18 mouse cellular contexts compared by ENCODE assay signal in genomic region chr7:82822528-82822927, GRCm38 (mm10). TPM values are rescaled to one million over a fixed set of nuclear protein-coding genes. Genes with fewer than 3 reads are reported as not detected.
A peak's percentile ranks its signal among the peaks of the same experiment; 100 is the strongest.
DNase-seq lines count a peak whose midpoint lies in the region; ATAC-seq and TF ChIP-seq lines count a peak whose summit lies in the region.
"Had no signal": no experiment of that assay in that cellular context is flagged by ENCODE, and none has a peak within 500 bp of the region (broad histone marks: within the 10 kb centered on the region; RNA-seq: fewer than 3 reads in every experiment).

No protein-coding gene starts in this region.

- no peak for DNase-seq in heart, adult 8-10 months (ENCODE audit: low spot score)
- no peak for DNase-seq in lung, postnatal 25 days (ENCODE audit: low spot score)
- DNase-seq in R1 (ENCODE audit: low read depth, low spot score) = peak; percentile 83
- no peak for DNase-seq in urinary bladder, adult 2 months (ENCODE audit: low spot score)
- DNase-seq: cerebellum, adult 18-20 months; gastrocnemius, postnatal 10 days; kidney, adult 11 months; liver, postnatal 0 days; thymus, postnatal 25 days had no signal

- WGBS in heart, embryonic 16.5 days = 25% methylated on average over 1 of the region's 1 CpGs
- 42% methylated on average over 1 of the region's 1 CpGs for WGBS in lung, embryonic 16.5 days

- TF ChIP-seq POLR2A in myocyte (IDR thresholded peaks at IDR 0.05; ENCODE audit: insufficient read length, low read depth) = no peak

- ATAC-seq in heart, embryonic 16.5 days (replicated peaks; ENCODE audit: extremely low read depth, insufficient read depth, low FRiP score) = 0 out of 2 replicates have a peak, but pooled peaks have one; percentile 32
- peak; percentile 54; the same call in 1 of the 2 replicates for ATAC-seq in lung, embryonic 16.5 days (ENCODE audit: low read depth)
- ATAC-seq: forebrain, embryonic 16.5 days; liver, postnatal 0 days; midbrain, embryonic 15.5 days had no signal

- no peaks in the 10 kb centered on the region for H3K36me3 ChIP-seq in heart, embryonic 16.5 days (ENCODE audit: control insufficient read depth, insufficient read depth)
- no peaks in the 10 kb centered on the region for H3K36me3 ChIP-seq in lung, embryonic 16.5 days (ENCODE audit: control insufficient read depth, insufficient read depth, low read length)
- H3K36me3 ChIP-seq in myocyte (ENCODE audit: control insufficient read depth, insufficient read depth) = no peaks in the 10 kb centered on the region
- H3K36me3 ChIP-seq: hindbrain, embryonic 10.5 days; limb, embryonic 12.5 days; midbrain, embryonic 15.5 days; neural tube, embryonic 12.5 days; stomach, embryonic 15.5 days had no signal

- H3ac ChIP-seq in myocyte (ENCODE audit: control insufficient read depth, insufficient read length) = no peak overlapping the region

- no peak overlapping the region for H3K4me3 ChIP-seq in heart, embryonic 16.5 days (ENCODE audit: low read length)
- H3K4me3 ChIP-seq in lung, embryonic 16.5 days (ENCODE audit: low read length) = no peak overlapping the region
- no peak overlapping the region for H3K4me3 ChIP-seq in myocyte
- H3K4me3 ChIP-seq: hindbrain, embryonic 10.5 days; limb, embryonic 12.5 days; midbrain, embryonic 15.5 days; neural tube, embryonic 12.5 days; stomach, embryonic 15.5 days had no signal

- H3K9me3 ChIP-seq in heart, embryonic 16.5 days (replicated peaks; ENCODE audit: control insufficient read depth, low read length) = no peaks in the 10 kb centered on the region
- H3K9me3 ChIP-seq in lung, embryonic 16.5 days (ENCODE audit: control insufficient read depth, low read length) = no peaks in the 10 kb centered on the region
- H3K9me3 ChIP-seq: hindbrain, embryonic 10.5 days; limb, embryonic 12.5 days; midbrain, embryonic 15.5 days; neural tube, embryonic 12.5 days; stomach, embryonic 15.5 days had no signal

- H3K27me3 ChIP-seq in heart, embryonic 16.5 days (ENCODE audit: control insufficient read depth, insufficient read depth, low read length) = no peaks in the 10 kb centered on the region
- H3K27me3 ChIP-seq in lung, embryonic 16.5 days (ENCODE audit: control insufficient read depth, insufficient read depth, low read depth, low read length) = no peaks in the 10 kb centered on the region
- no peaks in the 10 kb centered on the region for H3K27me3 ChIP-seq in myocyte (ENCODE audit: control insufficient read depth, insufficient read depth, insufficient read length)
- H3K27me3 ChIP-seq: limb, embryonic 12.5 days; midbrain, embryonic 15.5 days; neural tube, embryonic 12.5 days; stomach, embryonic 15.5 days had no signal

- no peak overlapping the region for H3K9ac ChIP-seq in heart, embryonic 16.5 days (ENCODE audit: low read length)
- H3K9ac ChIP-seq in lung, embryonic 16.5 days (ENCODE audit: low read length) = no peak overlapping the region
- H3K9ac ChIP-seq: limb, embryonic 12.5 days; liver, postnatal 0 days; midbrain, embryonic 15.5 days; neural tube, embryonic 12.5 days; stomach, embryonic 15.5 days had no signal

- H3K4me1 ChIP-seq in heart, embryonic 16.5 days (ENCODE audit: control insufficient read depth, insufficient read depth, low read length) = no peaks in the 10 kb centered on the region
- no peaks in the 10 kb centered on the region for H3K4me1 ChIP-seq in lung, embryonic 16.5 days (replicated peaks; ENCODE audit: control insufficient read depth, insufficient read depth, low read length)
- H3K4me1 ChIP-seq: hindbrain, embryonic 10.5 days; limb, embryonic 12.5 days; midbrain, embryonic 15.5 days; neural tube, embryonic 12.5 days; stomach, embryonic 15.5 days had no signal

- H3K79me2 ChIP-seq in myocyte (ENCODE audit: control insufficient read depth, insufficient read depth) = no peaks in the 10 kb centered on the region

- no peak overlapping the region for H3K4me2 ChIP-seq in heart, embryonic 16.5 days (ENCODE audit: low read depth, low read length)
- no peak overlapping the region for H3K4me2 ChIP-seq in lung, embryonic 16.5 days (ENCODE audit: low read depth, low read length)
- peak overlapping the region; percentile 35 for H3K4me2 ChIP-seq in myocyte (ENCODE audit: low read depth)
- H3K4me2 ChIP-seq: limb, embryonic 12.5 days; midbrain, embryonic 15.5 days; neural tube, embryonic 12.5 days; stomach, embryonic 15.5 days had no signal

- H3K27ac ChIP-seq in heart, embryonic 16.5 days (ENCODE audit: low read length) = no peak overlapping the region
- H3K27ac ChIP-seq in lung, embryonic 16.5 days (ENCODE audit: low read length) = no peak overlapping the region
- H3K27ac ChIP-seq: hindbrain, embryonic 10.5 days; limb, embryonic 12.5 days; midbrain, embryonic 15.5 days; neural tube, embryonic 12.5 days; stomach, embryonic 15.5 days had no signal

TF ChIP-seq in myocyte, 11 proteins besides CTCF, POLR2A, EP300 and RAD21:
- TF ChIP-seq MYOD1 (IDR thresholded peaks at IDR 0.05; ENCODE audit: control insufficient read depth in 1 of 3, insufficient read length in 2 of 3, low read depth in 2 of 3) (no peak), USF1 (IDR thresholded peaks at IDR 0.05; ENCODE audit: low read depth) (no peak), MYOG (IDR thresholded peaks at IDR 0.05; ENCODE audit: control insufficient read depth in 1 of 3, insufficient read depth in 1 of 3, insufficient read length in 2 of 3, low read depth in 2 of 3) (no peak), SRF (IDR thresholded peaks at IDR 0.05; ENCODE audit: control insufficient read depth, insufficient read length, low read depth) (no peak), REST (IDR thresholded peaks at IDR 0.05; ENCODE audit: insufficient read depth, insufficient read length) (no peak), POLR2AphosphoS2 (IDR thresholded peaks at IDR 0.05; ENCODE audit: insufficient read length, low read depth) (no peak), MAX (IDR thresholded peaks at IDR 0.05; ENCODE audit: low read depth) (no peak), E2F4 (IDR thresholded peaks at IDR 0.05; ENCODE audit: insufficient read depth) (no peak), CEBPB (IDR thresholded peaks at IDR 0.05; ENCODE audit: insufficient read depth, poor library complexity, severe bottlenecking) (no peak), TCF3 (IDR thresholded peaks at IDR 0.05; ENCODE audit: insufficient read length, low read depth) (no peak), TCF12 (IDR thresholded peaks at IDR 0.05; ENCODE audit: insufficient read depth, poor library complexity, severe bottlenecking) (no peak)

RNA-seq across cellular contexts. Expression of gene Mex3b, which starts 44.6 kb away (rescaled TPM):
- 4.7 and 5.2 TPM in 2 replicates for polyA plus RNA-seq in heart, embryonic 16.5 days (2015; fragmentation: Nextera tagmentation; extraction: Ambion mirVana)
- 1 to 10 TPM; 1.1 to 1.3 (median 1.3) TPM for total RNA-seq in heart, adult 8-10 months (2022)
- 8.5 and 8.7 TPM in 2 replicates for polyA plus RNA-seq in lung, embryonic 16.5 days (2015; fragmentation: Nextera tagmentation; extraction: Ambion mirVana)
- 9.9 TPM for polyA plus RNA-seq in myocyte (2012; fragmentation: generic; extraction: Trizol)
- 1.8 and 1.9 TPM in 2 replicates for polyA plus RNA-seq in urinary bladder, adult 2 months (2012; rRNA removed)
